Mouse (Mus musculus) myocyte (in vitro differentiated cells): ENCODE data around the gene Stam2. TPM values are rescaled to one million over a fixed set of nuclear protein-coding genes. Genes with fewer than 3 reads are reported as not detected.

Experiments
- H3K27me3 ChIP-seq: one replicate; pipeline ENCODE4 v1.6.1; 2011; ENCODE audit not compliant: control insufficient read depth, insufficient read depth, insufficient read length
- H3K36me3 ChIP-seq: one replicate; pipeline ENCODE4 v1.6.1; 2011; ENCODE audit not compliant: control insufficient read depth, insufficient read depth
- H3K4me2 ChIP-seq: one replicate; pipeline ENCODE4 v1.6.1; 2011; ENCODE audit warnings: low read depth, control low read depth
- H3K4me3 ChIP-seq: one replicate; pipeline ENCODE4 v1.5.1; 2011; ENCODE audit warnings: mild to moderate bottlenecking, control low read depth, moderate library complexity
- H3K79me2 ChIP-seq: one replicate; pipeline ENCODE4 v1.6.1; 2011; ENCODE audit not compliant: control insufficient read depth, insufficient read depth
- H3ac ChIP-seq: one replicate; pipeline ENCODE4 v1.6.1; 2011; ENCODE audit not compliant: control insufficient read depth, insufficient read length
- CEBPB ChIP-seq: IDR thresholded peaks from 2 replicates; pipeline ENCODE4 v1.6.1; 2011; ENCODE audit warnings: mild to moderate bottlenecking, moderate library complexity; ENCODE audit not compliant: poor library complexity, insufficient read depth, severe bottlenecking
- MAX ChIP-seq: IDR thresholded peaks from one replicate; pipeline ENCODE4 v1.6.1; 2011; ENCODE audit warnings: low read depth, mild to moderate bottlenecking, control low read depth
- MYOD1 ChIP-seq, 3 experiments: IDR thresholded peaks; one replicate each; pipeline ENCODE4 v1.6.1; 2011; ENCODE audit warnings: control low read depth in 2 of 3, low read depth in 2 of 3, mild to moderate bottlenecking in 2 of 3, moderate library complexity in 1 of 3; ENCODE audit not compliant: insufficient read length in 2 of 3, control insufficient read depth in 1 of 3
- MYOG ChIP-seq, 3 experiments: IDR thresholded peaks; one replicate each; pipeline ENCODE4 v1.6.1; 2011; ENCODE audit warnings: control low read depth in 2 of 3, low read depth in 2 of 3, mild to moderate bottlenecking in 2 of 3; ENCODE audit not compliant: insufficient read length in 2 of 3, control insufficient read depth in 1 of 3, insufficient read depth in 1 of 3
- POLR2A ChIP-seq: IDR thresholded peaks from one replicate; pipeline ENCODE4 v1.6.1; 2011; ENCODE audit warnings: low read depth, mild to moderate bottlenecking, control low read depth, moderate library complexity; ENCODE audit not compliant: insufficient read length
- POLR2AphosphoS2 ChIP-seq: IDR thresholded peaks from one replicate; pipeline ENCODE4 v1.6.1; 2011; ENCODE audit warnings: low read depth, control low read depth; ENCODE audit not compliant: insufficient read length
- REST ChIP-seq: IDR thresholded peaks from one replicate; pipeline ENCODE4 v1.6.1; 2011; ENCODE audit warnings: mild to moderate bottlenecking, control low read depth, moderate library complexity; ENCODE audit not compliant: insufficient read depth, insufficient read length
- SRF ChIP-seq: IDR thresholded peaks from one replicate; pipeline ENCODE4 v1.6.1; 2011; ENCODE audit warnings: low read depth; ENCODE audit not compliant: control insufficient read depth, insufficient read length
- TCF12 ChIP-seq: IDR thresholded peaks from one replicate; pipeline ENCODE4 v1.6.1; 2011; ENCODE audit warnings: mild to moderate bottlenecking, control low read depth; ENCODE audit not compliant: poor library complexity, insufficient read depth, severe bottlenecking
- TCF3 ChIP-seq: IDR thresholded peaks from one replicate; pipeline ENCODE4 v1.6.1; 2011; ENCODE audit warnings: low read depth, control low read depth; ENCODE audit not compliant: insufficient read length
- USF1 ChIP-seq: IDR thresholded peaks from one replicate; pipeline ENCODE4 v1.6.1; 2011; ENCODE audit warnings: low read depth, mild to moderate bottlenecking, control low read depth, moderate library complexity
- polyA plus RNA-seq: library from polyadenylated mRNA; unstranded; fragments of >200 nt; fragmentation: generic; extraction: Trizol; gene quantifications from one replicate; pipeline ENCODE4 v1.2.1, GENCODE M21; 2012; ENCODE audit warnings: missing spikeins

The Stam2 gene
- polyA plus RNA-seq, 1 experiment = 20.1 TPM

- Histone ChIP-seq H3ac (peak overlapping the region; percentile 56), H3K79me2 (peaks cover 45% of the 10 kb centered on the region), H3K27me3 (no peaks in the 10 kb centered on the region), H3K4me2 (peak overlapping the region; percentile 87), H3K4me3 (peak overlapping the region; percentile 90), H3K36me3 (no peaks in the 10 kb centered on the region)
- TF ChIP-seq SRF (no peak), POLR2AphosphoS2 (peak; percentile 73), POLR2A (peak; percentile 79), MYOD1 (IDR thresholded peaks at IDR 0.05; ENCODE audit: control insufficient read depth in 1 of 3, insufficient read length in 2 of 3, low read depth in 2 of 3) (peak in 1 of 3 experiments; percentile 3), REST (no peak)
Observed at GRCm38 (mm10) chr2:52741681-52742255, 313 bp downstream of the Stam2 start.

- no peaks in the 10 kb centered on the region for H3K36me3 ChIP-seq
- H3ac ChIP-seq = no peak overlapping the region
- peaks cover 57% of the 10 kb centered on the region for H3K79me2 ChIP-seq
- H3K27me3 ChIP-seq = no peaks in the 10 kb centered on the region
- H3K4me2 ChIP-seq = peak overlapping the region; percentile 87
- no peak for TF ChIP-seq TCF12
- peak in 2 of 3 experiments; percentile 72 to 77 for TF ChIP-seq MYOG (IDR thresholded peaks at IDR 0.05; ENCODE audit: control insufficient read depth in 1 of 3, insufficient read depth in 1 of 3, insufficient read length in 2 of 3, low read depth in 2 of 3)
- no peak for TF ChIP-seq CEBPB
- TF ChIP-seq MAX = no peak
- peak; percentile 4 for TF ChIP-seq TCF3
- TF ChIP-seq MYOD1 (IDR thresholded peaks at IDR 0.05; ENCODE audit: control insufficient read depth in 1 of 3, insufficient read length in 2 of 3, low read depth in 2 of 3) = peak; percentile 47 to 86 (median 69)
- H3K4me3 ChIP-seq = peak overlapping the region; percentile 90
Observed at GRCm38 (mm10) chr2:52740596-52740995, 1.5 kb downstream of the Stam2 start.

GRCm38 (mm10) chr2:52734504-52734903, 7.6 kb downstream of the Stam2 start:
- H3K79me2 ChIP-seq = peaks cover 94% of the 10 kb centered on the region
- no peaks in the 10 kb centered on the region for H3K36me3 ChIP-seq
- H3K27me3 ChIP-seq = no peaks in the 10 kb centered on the region
- H3K4me2 ChIP-seq = no peak overlapping the region
- TF ChIP-seq TCF3 (no peak), POLR2A (no peak), MYOG (IDR thresholded peaks at IDR 0.05; ENCODE audit: control insufficient read depth in 1 of 3, insufficient read depth in 1 of 3, insufficient read length in 2 of 3, low read depth in 2 of 3) (no peak), TCF12 (no peak), CEBPB (no peak), MAX (no peak)
- H3ac ChIP-seq = no peak overlapping the region
- no peak overlapping the region for H3K4me3 ChIP-seq

- H3K4me3 ChIP-seq = no peak overlapping the region
- H3K4me2 ChIP-seq = no peak overlapping the region
- H3ac ChIP-seq = no peak overlapping the region
- H3K27me3 ChIP-seq = no peaks in the 10 kb centered on the region
- H3K79me2 ChIP-seq = peaks cover 94% of the 10 kb centered on the region
- TF ChIP-seq MYOG (IDR thresholded peaks at IDR 0.05; ENCODE audit: control insufficient read depth in 1 of 3, insufficient read depth in 1 of 3, insufficient read length in 2 of 3, low read depth in 2 of 3) (no peak), SRF (no peak), TCF3 (no peak), USF1 (no peak), POLR2AphosphoS2 (no peak), CEBPB (no peak), POLR2A (no peak), REST (no peak), MYOD1 (IDR thresholded peaks at IDR 0.05; ENCODE audit: control insufficient read depth in 1 of 3, insufficient read length in 2 of 3, low read depth in 2 of 3) (no peak), MAX (no peak), TCF12 (no peak)
- H3K36me3 ChIP-seq = no peaks in the 10 kb centered on the region
Observed at GRCm38 (mm10) chr2:52733659-52734058, 8.4 kb downstream of the Stam2 start.

- H3K27me3 ChIP-seq = no peaks in the 10 kb centered on the region
- H3ac ChIP-seq = no peak overlapping the region
- no peak overlapping the region for H3K4me2 ChIP-seq
Observed at GRCm38 (mm10) chr2:52732611-52733010, 9.5 kb downstream of the Stam2 start.

More at GRCm38 (mm10) chr2:52732611-52733010, 9.5 kb downstream of the Stam2 start:
- Histone ChIP-seq H3K79me2 (peaks cover 92% of the 10 kb centered on the region), H3K36me3 (no peaks in the 10 kb centered on the region), H3K4me3 (no peak overlapping the region)
- no peak for TF ChIP-seq POLR2AphosphoS2
- no peak for TF ChIP-seq REST
